Mouse (Mus musculus): ENCODE measurements at regions not wholly inside any gene's neighbourhood (a gene's known extent, or its start where the extent isn't known, plus 50 kb on each side); places are given as distances from the start of the nearest gene placed in this dataset.
"Not testable (repeated sequence)": the region's sequence is repeated elsewhere in the genome, so short reads cannot be mapped to it uniquely, and the experiment has no call there.

- no peak for DNase-seq (ENCODE audit: low spot score)
Measured at GRCm38 (mm10) chr12:45597904-45598570, 523.5 kb upstream of the Stxbp6 start.

- no peak for DNase-seq (ENCODE audit: low spot score)
Measured at GRCm38 (mm10) chr12:45594689-45595088, 520.2 kb upstream of the Stxbp6 start.

- DNase-seq (ENCODE audit: low spot score), result no peak
Measured at GRCm38 (mm10) chr12:45590191-45590590, 515.7 kb upstream of the Stxbp6 start.

GRCm38 (mm10) chr12:45585763-45586162 is 511.3 kb upstream of the Stxbp6 start:
- no peak for DNase-seq (ENCODE audit: low spot score)

GRCm38 (mm10) chr12:45563325-45564030 is 489.0 kb upstream of the Stxbp6 start:
- DNase-seq (ENCODE audit: low spot score), result no peak

GRCm38 (mm10) chr12:45562637-45563220 is 488.2 kb upstream of the Stxbp6 start:
- DNase-seq (ENCODE audit: low spot score), result no peak

- no peak for DNase-seq (ENCODE audit: low spot score)
Measured at GRCm38 (mm10) chr12:45561889-45562288, 487.4 kb upstream of the Stxbp6 start.

GRCm38 (mm10) chr12:45561362-45561761 is 486.9 kb upstream of the Stxbp6 start:
- no peak for DNase-seq (ENCODE audit: low spot score)

GRCm38 (mm10) chr12:45549906-45550305 is 475.4 kb upstream of the Stxbp6 start:
- DNase-seq (ENCODE audit: low spot score), result not testable (repeated sequence)

- no peak for DNase-seq (ENCODE audit: low spot score)
Measured at GRCm38 (mm10) chr12:45519554-45519953, 445.0 kb upstream of the Stxbp6 start.

- DNase-seq (ENCODE audit: low spot score), result no peak
Measured at GRCm38 (mm10) chr12:45514459-45514858, 439.9 kb upstream of the Stxbp6 start.

GRCm38 (mm10) chr12:45507400-45507982 is 433.0 kb upstream of the Stxbp6 start:
- DNase-seq (ENCODE audit: low spot score), result no peak

GRCm38 (mm10) chr12:45499834-45500233 is 425.3 kb upstream of the Stxbp6 start:
- no peak for DNase-seq (ENCODE audit: low spot score)

GRCm38 (mm10) chr12:45498230-45498629 is 423.7 kb upstream of the Stxbp6 start:
- DNase-seq (ENCODE audit: low spot score), result no peak

GRCm38 (mm10) chr12:45489029-45489428 is 414.5 kb upstream of the Stxbp6 start:
- no peak for DNase-seq (ENCODE audit: low spot score)

GRCm38 (mm10) chr12:45476881-45477280 is 402.4 kb upstream of the Stxbp6 start:
- no peak for DNase-seq (ENCODE audit: low spot score)

GRCm38 (mm10) chr12:45468093-45468492 is 393.6 kb upstream of the Stxbp6 start:
- DNase-seq (ENCODE audit: low spot score), result no peak

- no peak for DNase-seq (ENCODE audit: low spot score)
Measured at GRCm38 (mm10) chr12:45467058-45467457, 392.5 kb upstream of the Stxbp6 start.

GRCm38 (mm10) chr12:45466066-45466465 is 391.6 kb upstream of the Stxbp6 start:
- no peak for DNase-seq (ENCODE audit: low spot score)

GRCm38 (mm10) chr12:45464952-45465351 is 390.4 kb upstream of the Stxbp6 start:
- no peak for DNase-seq (ENCODE audit: low spot score)

GRCm38 (mm10) chr12:45458746-45459145 is 384.2 kb upstream of the Stxbp6 start:
- not testable (repeated sequence) for DNase-seq (ENCODE audit: low spot score)

GRCm38 (mm10) chr12:45443512-45444190 is 369.1 kb upstream of the Stxbp6 start:
- no peak for DNase-seq (ENCODE audit: low spot score)
